Mouse (Mus musculus): ENCODE results near the gene Bahcc1. TPM values are rescaled to one million over a fixed set of nuclear protein-coding genes. Genes with fewer than 3 reads are reported as not detected.
A peak's percentile ranks its signal among the peaks of the same experiment; 100 is the strongest.

Gene Bahcc1
- total RNA-seq, 2 experiments from 2014 or later, result 5.4 to 17.2 TPM

- no peak for ATAC-seq (replicated peaks; ENCODE audit: poor library complexity)
These were observed 26.6 kb upstream of the Bahcc1 start for GRCm38 (mm10) chr11:120206069-120206668.

GRCm38 (mm10) chr11:120206669-120207090 lies 26.1 kb upstream of the Bahcc1 start:
- ATAC-seq (replicated peaks; ENCODE audit: poor library complexity), result no peak

GRCm38 (mm10) chr11:120208848-120209247 lies 23.9 kb upstream of the Bahcc1 start:
- ATAC-seq (replicated peaks; ENCODE audit: poor library complexity), result peak; percentile 67

GRCm38 (mm10) chr11:120209462-120209861 lies 23.3 kb upstream of the Bahcc1 start:
- peak; percentile 82 for ATAC-seq (replicated peaks; ENCODE audit: poor library complexity)

- ATAC-seq (replicated peaks; ENCODE audit: poor library complexity), result no peak
These were observed 17.0 kb upstream of the Bahcc1 start for GRCm38 (mm10) chr11:120215726-120216241.

GRCm38 (mm10) chr11:120216540-120217324 lies 16.0 kb upstream of the Bahcc1 start:
- ATAC-seq (replicated peaks; ENCODE audit: poor library complexity), result peak; percentile 61

- no peak for ATAC-seq (replicated peaks; ENCODE audit: poor library complexity)
These were observed 14.4 kb upstream of the Bahcc1 start for GRCm38 (mm10) chr11:120218176-120218856.

GRCm38 (mm10) chr11:120218946-120219345 lies 13.8 kb upstream of the Bahcc1 start:
- ATAC-seq (replicated peaks; ENCODE audit: poor library complexity), result peak; percentile 79

- ATAC-seq (replicated peaks; ENCODE audit: poor library complexity), result no peak
These were observed 12.7 kb upstream of the Bahcc1 start for GRCm38 (mm10) chr11:120219916-120220522.

- ATAC-seq (replicated peaks; ENCODE audit: poor library complexity), result no peak
These were observed 11.6 kb upstream of the Bahcc1 start for GRCm38 (mm10) chr11:120220963-120221827.

- ATAC-seq (replicated peaks; ENCODE audit: poor library complexity), result no peak
These were observed 10.2 kb upstream of the Bahcc1 start for GRCm38 (mm10) chr11:120222425-120223104.

- no peak for ATAC-seq (replicated peaks; ENCODE audit: poor library complexity)
These were observed 8.9 kb upstream of the Bahcc1 start for GRCm38 (mm10) chr11:120223586-120224487.

- no peak for ATAC-seq (replicated peaks; ENCODE audit: poor library complexity)
These were observed 8.1 kb upstream of the Bahcc1 start for GRCm38 (mm10) chr11:120224488-120225255.

GRCm38 (mm10) chr11:120225256-120226195 lies 7.2 kb upstream of the Bahcc1 start:
- ATAC-seq (replicated peaks; ENCODE audit: poor library complexity), result peak; percentile 17

GRCm38 (mm10) chr11:120226421-120227280 lies 6.1 kb upstream of the Bahcc1 start:
- no peak for ATAC-seq (replicated peaks; ENCODE audit: poor library complexity)

- no peak for ATAC-seq (replicated peaks; ENCODE audit: poor library complexity)
These were observed 5.1 kb upstream of the Bahcc1 start for GRCm38 (mm10) chr11:120227571-120228051.

All from megakaryocyte progenitor cell, adult 5-6 weeks (primary cell).